17 mouse cellular contexts compared by ENCODE assay signal in genomic region chr7:19713598-19713997, GRCm38 (mm10). TPM values are rescaled to one million over a fixed set of nuclear protein-coding genes. Genes with fewer than 3 reads are reported as not detected.
DNase-seq lines count a peak whose midpoint lies in the region; ATAC-seq and TF ChIP-seq lines count a peak whose summit lies in the region.
"Had no signal": no experiment of that assay in that cellular context is flagged by ENCODE, and none has a peak within 500 bp of the region (broad histone marks: within the 10 kb centered on the region; RNA-seq: fewer than 3 reads in every experiment).

No protein-coding gene starts in this region.

- H3K27ac ChIP-seq in forebrain, embryonic 12.5 days, result no peak overlapping the region
- H3K27ac ChIP-seq in forebrain, embryonic 14.5 days (ENCODE audit: low read depth, low read length), result no peak overlapping the region
- H3K27ac ChIP-seq in kidney, embryonic 14.5 days (ENCODE audit: low read depth, low read length), result no peak overlapping the region
- H3K27ac ChIP-seq in ES-E14 (ENCODE audit: insufficient read depth, low read depth, low read length, poor library complexity, severe bottlenecking), result no peak overlapping the region
- no peak overlapping the region for H3K27ac ChIP-seq in limb, embryonic 10.5 days
- H3K27ac ChIP-seq: layer of hippocampus, adult 2 months; midbrain, embryonic 13.5 days had no signal

- DNase-seq in forebrain, embryonic 14.5 days (ENCODE audit: low spot score), result no peak
- DNase-seq in kidney, postnatal 10 days, result no peak
- DNase-seq in ES-E14 (ENCODE audit: low read depth, low spot score), result no peak
- DNase-seq in limb, embryonic 10.5 days (ENCODE audit: low spot score), result no peak
- no peak for DNase-seq in adrenal gland, adult 2 months
- DNase-seq in adrenal gland, postnatal 14 days, result no peak
- DNase-seq: gastrocnemius, postnatal 25 days; heart, postnatal 4 days; lung, adult 2 months had no signal

- no peaks in the 10 kb centered on the region for H3K27me3 ChIP-seq in forebrain, embryonic 12.5 days
- H3K27me3 ChIP-seq in forebrain, embryonic 14.5 days (replicated peaks; ENCODE audit: control insufficient read depth, insufficient read depth, low read length), result no peaks in the 10 kb centered on the region
- no peaks in the 10 kb centered on the region for H3K27me3 ChIP-seq in kidney, embryonic 14.5 days (ENCODE audit: control insufficient read depth, insufficient read depth, low read length)
- H3K27me3 ChIP-seq in limb, embryonic 10.5 days (ENCODE audit: low read depth, poor library complexity, severe bottlenecking), result no peaks in the 10 kb centered on the region
- H3K27me3 ChIP-seq: midbrain, embryonic 13.5 days had no signal

- H3K9me3 ChIP-seq in forebrain, embryonic 12.5 days, result no peaks in the 10 kb centered on the region
- no peaks in the 10 kb centered on the region for H3K9me3 ChIP-seq in forebrain, embryonic 14.5 days (replicated peaks; ENCODE audit: control insufficient read depth, low read length)
- no peaks in the 10 kb centered on the region for H3K9me3 ChIP-seq in kidney, embryonic 14.5 days (ENCODE audit: control insufficient read depth, low read length)
- H3K9me3 ChIP-seq in ES-E14 (ENCODE audit: control insufficient read depth, insufficient read depth, low read depth, low read length), result no peaks in the 10 kb centered on the region
- no peaks in the 10 kb centered on the region for H3K9me3 ChIP-seq in limb, embryonic 10.5 days (replicated peaks)
- H3K9me3 ChIP-seq: midbrain, embryonic 13.5 days had no signal

- peak overlapping the region; percentile 97; the same call in 1 of the 2 replicates for H3K4me2 ChIP-seq in forebrain, embryonic 12.5 days
- H3K4me2 ChIP-seq in forebrain, embryonic 14.5 days (ENCODE audit: low read length), result no peak overlapping the region
- no peak overlapping the region for H3K4me2 ChIP-seq in kidney, embryonic 14.5 days (replicated peaks; ENCODE audit: low read depth, low read length)

- peaks cover 54% of the 10 kb centered on the region for H3K36me3 ChIP-seq in forebrain, embryonic 12.5 days (replicated peaks)
- peaks cover 47% of the 10 kb centered on the region for H3K36me3 ChIP-seq in forebrain, embryonic 14.5 days (ENCODE audit: control insufficient read depth, insufficient read depth, low read length)
- peaks cover 52% of the 10 kb centered on the region for H3K36me3 ChIP-seq in kidney, embryonic 14.5 days (ENCODE audit: control insufficient read depth, insufficient read depth, low read length)
- H3K36me3 ChIP-seq in ES-E14 (ENCODE audit: control insufficient read depth, insufficient read depth, low read length, poor library complexity, severe bottlenecking), result peaks cover 53% of the 10 kb centered on the region
- H3K36me3 ChIP-seq in limb, embryonic 10.5 days, result peaks cover 68% of the 10 kb centered on the region

- H3K9ac ChIP-seq in forebrain, embryonic 12.5 days, result no peak overlapping the region
- H3K9ac ChIP-seq in forebrain, embryonic 14.5 days (ENCODE audit: low read length), result no peak overlapping the region
- no peak overlapping the region for H3K9ac ChIP-seq in kidney, embryonic 14.5 days (ENCODE audit: low read depth, low read length)
- no peak overlapping the region for H3K9ac ChIP-seq in ES-E14 (ENCODE audit: insufficient read depth, low read depth, low read length, poor library complexity, severe bottlenecking)

- in situ Hi-C loops in ES-E14 (cut with MboI; ENCODE audit: low sequenced_read_pairs in 2 of 2, unreplicated experiment in 2 of 2), result no loop called here

- H3K4me1 ChIP-seq in forebrain, embryonic 12.5 days, result peaks cover 19% of the 10 kb centered on the region
- H3K4me1 ChIP-seq in forebrain, embryonic 14.5 days (ENCODE audit: control insufficient read depth, insufficient read depth, low read length), result peaks cover 10% of the 10 kb centered on the region
- peaks cover 10% of the 10 kb centered on the region; the same call in 1 of the 2 replicates for H3K4me1 ChIP-seq in kidney, embryonic 14.5 days (ENCODE audit: control insufficient read depth, insufficient read depth, low read length)
- peaks cover 0 to 14% of the 10 kb centered on the region in 2 experiments; a peak in 1 of 4 replicates for H3K4me1 ChIP-seq in ES-E14 (ENCODE audit: control insufficient read depth in 2 of 2, insufficient read depth in 2 of 2, low read length in 2 of 2, poor library complexity in 1 of 2)
- H3K4me1 ChIP-seq in limb, embryonic 10.5 days, result peaks cover 18% of the 10 kb centered on the region

- 87% methylated on average over 9 of the region's 9 CpGs for WGBS in forebrain, embryonic 12.5 days
- WGBS in forebrain, embryonic 14.5 days, result 89% methylated on average over 9 of the region's 9 CpGs
- WGBS in kidney, embryonic 14.5 days, result 88% methylated on average over 9 of the region's 9 CpGs
- WGBS in limb, embryonic 10.5 days, result 88% methylated on average over 9 of the region's 9 CpGs

- peak overlapping the region; percentile 99; the same call in 1 of the 2 replicates for H3K4me3 ChIP-seq in forebrain, embryonic 12.5 days (replicated peaks)
- no peak overlapping the region for H3K4me3 ChIP-seq in forebrain, embryonic 14.5 days (ENCODE audit: low read depth, low read length)
- H3K4me3 ChIP-seq in kidney, embryonic 14.5 days (ENCODE audit: low read length), result peak overlapping the region; percentile 72; the same call in 1 of the 2 replicates
- H3K4me3 ChIP-seq in ES-E14 (ENCODE audit: insufficient read depth in 1 of 2, low read depth in 1 of 2, low read length in 2 of 2, poor library complexity in 1 of 2, severe bottlenecking in 1 of 2), result peak overlapping the region; percentile 88 to 100; a peak in 3 of 4 replicates
- H3K4me3 ChIP-seq in limb, embryonic 10.5 days, result peak overlapping the region; percentile 99

- no peak for ATAC-seq in forebrain, embryonic 12.5 days (ENCODE audit: low FRiP score)
- ATAC-seq in forebrain, embryonic 14.5 days, result no peak
- ATAC-seq in kidney, embryonic 14.5 days (ENCODE audit: low FRiP score, low TSS enrichment), result no peak
- ATAC-seq: midbrain, embryonic 13.5 days had no signal

TF ChIP-seq in ES-E14, 5 proteins besides CTCF, POLR2A, EP300 and RAD21 (continues in another document):
- TF ChIP-seq ZC3H11A (IDR thresholded peaks at IDR 0.05; ENCODE audit: borderline replicate concordance, low read depth, low read length), result no peak
- TF ChIP-seq HCFC1 (IDR thresholded peaks at IDR 0.05; ENCODE audit: borderline replicate concordance, insufficient read depth, low read length), result no peak
- TF ChIP-seq ZNF384 (IDR thresholded peaks at IDR 0.05; ENCODE audit: low read depth, low read length), result no peak

RNA-seq across cellular contexts. Expression of gene Tomm40, which starts 1.6 kb away (rescaled TPM):
- 136 and 149 TPM in 2 replicates for polyA plus RNA-seq in forebrain, embryonic 12.5 days (2016; fragmentation: Nextera tagmentation; extraction: Ambion mirVana)
- polyA plus RNA-seq in forebrain, embryonic 14.5 days (2014; fragmentation: Nextera tagmentation; extraction: Ambion mirVana), result 86.3 and 109 TPM in 2 replicates
- polyA plus RNA-seq in kidney, embryonic 14.5 days (2014; fragmentation: Nextera tagmentation; extraction: Ambion mirVana), result 159 and 177 TPM in 2 replicates
- 342 and 366 TPM in 2 replicates for total RNA-seq in ES-E14 (2012; rRNA removed)
- 244 and 285 TPM in 2 replicates for polyA plus RNA-seq in limb, embryonic 10.5 days (2016; fragmentation: Nextera tagmentation; extraction: Ambion mirVana)
- 100 to 1,000 TPM; 115 to 143 TPM for total RNA-seq in adrenal gland, adult 2 months (2021)
- polyA plus RNA-seq in adrenal gland, adult 2 months (2012; rRNA removed), result 164 and 165 TPM in 2 replicates
- total RNA-seq in adrenal gland, postnatal 14 days (2021), result 136 and 145 TPM in 2 replicates

RNA-seq across cellular contexts. Expression of gene Apoe, which starts 14.6 kb away (rescaled TPM):
- polyA plus RNA-seq in forebrain, embryonic 12.5 days (2016; fragmentation: Nextera tagmentation; extraction: Ambion mirVana), result 115 and 128 TPM in 2 replicates
- polyA plus RNA-seq in forebrain, embryonic 14.5 days (2014; fragmentation: Nextera tagmentation; extraction: Ambion mirVana), result 261 and 304 TPM in 2 replicates
- 175 and 184 TPM in 2 replicates for polyA plus RNA-seq in kidney, embryonic 14.5 days (2014; fragmentation: Nextera tagmentation; extraction: Ambion mirVana)
- 683 and 2,144 TPM in 2 replicates for total RNA-seq in ES-E14 (2012; rRNA removed)
- polyA plus RNA-seq in limb, embryonic 10.5 days (2016; fragmentation: Nextera tagmentation; extraction: Ambion mirVana), result 63.0 and 83.6 TPM in 2 replicates
- total RNA-seq in adrenal gland, adult 2 months (2021), result 1,000 to 10,000 TPM; 1,105 to 1,118 TPM
- 1,670 and 1,938 TPM in 2 replicates for polyA plus RNA-seq in adrenal gland, adult 2 months (2012; rRNA removed)
- 972 and 3,675 TPM in 2 replicates for total RNA-seq in adrenal gland, postnatal 14 days (2021)

RNA-seq across cellular contexts. Expression of gene Apoc1, which starts 21.1 kb away (rescaled TPM):
- 0.73 and 1.2 TPM in 2 replicates for polyA plus RNA-seq in forebrain, embryonic 12.5 days (2016; fragmentation: Nextera tagmentation; extraction: Ambion mirVana)
- 1.0 and 1.4 TPM in 2 replicates for polyA plus RNA-seq in forebrain, embryonic 14.5 days (2014; fragmentation: Nextera tagmentation; extraction: Ambion mirVana)
- polyA plus RNA-seq in kidney, embryonic 14.5 days (2014; fragmentation: Nextera tagmentation; extraction: Ambion mirVana), result 8.4 and 13.1 TPM in 2 replicates
- 72.3 and 106 TPM in 2 replicates for total RNA-seq in ES-E14 (2012; rRNA removed)
- 3.0 and 4.8 TPM in 2 replicates for polyA plus RNA-seq in limb, embryonic 10.5 days (2016; fragmentation: Nextera tagmentation; extraction: Ambion mirVana)
- total RNA-seq in adrenal gland, adult 2 months (2021), result 1,000 to 10,000 TPM in 1 of 2 experiments, 100 to 1,000 TPM in 1; 204 to 1,066 TPM
- polyA plus RNA-seq in adrenal gland, adult 2 months (2012; rRNA removed), result 76.5 and 212 TPM in 2 replicates
- 845 and 1,967 TPM in 2 replicates for total RNA-seq in adrenal gland, postnatal 14 days (2021)
- polyA plus RNA-seq: C2C12 had no signal

RNA-seq across cellular contexts. Expression of gene Apoc4, which starts 32.3 kb away (rescaled TPM):
- not detected in 2 replicates for polyA plus RNA-seq in forebrain, embryonic 12.5 days (2016; fragmentation: Nextera tagmentation; extraction: Ambion mirVana)
- not detected in 2 replicates for polyA plus RNA-seq in forebrain, embryonic 14.5 days (2014; fragmentation: Nextera tagmentation; extraction: Ambion mirVana)
- 0.81 TPM in 1 of 2 replicates, not detected in the other for polyA plus RNA-seq in kidney, embryonic 14.5 days (2014; fragmentation: Nextera tagmentation; extraction: Ambion mirVana)
- total RNA-seq in ES-E14 (2012; rRNA removed), result 0.27 and 0.48 TPM in 2 replicates
- 0.06 TPM in 1 of 2 replicates, not detected in the other for polyA plus RNA-seq in limb, embryonic 10.5 days (2016; fragmentation: Nextera tagmentation; extraction: Ambion mirVana)
- total RNA-seq in adrenal gland, adult 2 months (2021), result 100 to 1,000 TPM in 1 of 2 experiments, 10 to 100 TPM in 1; 40.7 to 204 TPM
- polyA plus RNA-seq in adrenal gland, adult 2 months (2012; rRNA removed), result 95.0 and 181 TPM in 2 replicates
- total RNA-seq in adrenal gland, postnatal 14 days (2021), result 72.2 and 240 TPM in 2 replicates
- total RNA-seq: common myeloid progenitor, adult 5-6 weeks; gastrocnemius, postnatal 25 days; heart, postnatal 4 days; layer of hippocampus, adult 2 months had no signal
- polyA plus RNA-seq: C2C12; midbrain, embryonic 13.5 days; neural tube, embryonic 11.5 days had no signal

RNA-seq across cellular contexts. Expression of gene Gm44805, which starts 32.4 kb away (rescaled TPM):
- not detected in 2 replicates for polyA plus RNA-seq in forebrain, embryonic 12.5 days (2016; fragmentation: Nextera tagmentation; extraction: Ambion mirVana)
- not detected in 2 replicates for polyA plus RNA-seq in forebrain, embryonic 14.5 days (2014; fragmentation: Nextera tagmentation; extraction: Ambion mirVana)
- not detected in 2 replicates for polyA plus RNA-seq in kidney, embryonic 14.5 days (2014; fragmentation: Nextera tagmentation; extraction: Ambion mirVana)
- 0.48 TPM in 1 of 2 replicates, not detected in the other for total RNA-seq in ES-E14 (2012; rRNA removed)
- not detected in 2 replicates for polyA plus RNA-seq in limb, embryonic 10.5 days (2016; fragmentation: Nextera tagmentation; extraction: Ambion mirVana)
- total RNA-seq in adrenal gland, adult 2 months (2021), result 1 to 10 TPM; 1.5 to 1.9 TPM
- 2.3 and 4.1 TPM in 2 replicates for polyA plus RNA-seq in adrenal gland, adult 2 months (2012; rRNA removed)
- 1.7 and 2.6 TPM in 2 replicates for total RNA-seq in adrenal gland, postnatal 14 days (2021)
- total RNA-seq: common myeloid progenitor, adult 5-6 weeks; gastrocnemius, postnatal 25 days; heart, postnatal 4 days; layer of hippocampus, adult 2 months had no signal
- polyA plus RNA-seq: C2C12; lung, adult 2 months; midbrain, embryonic 13.5 days; neural tube, embryonic 11.5 days; urinary bladder, adult 2 months had no signal
